Mouse (Mus musculus): ENCODE measurements around the gene Ccdc12.
A peak's percentile ranks its signal among the peaks of the same experiment; 100 is the strongest.

Ccdc12 gene

DNA sequence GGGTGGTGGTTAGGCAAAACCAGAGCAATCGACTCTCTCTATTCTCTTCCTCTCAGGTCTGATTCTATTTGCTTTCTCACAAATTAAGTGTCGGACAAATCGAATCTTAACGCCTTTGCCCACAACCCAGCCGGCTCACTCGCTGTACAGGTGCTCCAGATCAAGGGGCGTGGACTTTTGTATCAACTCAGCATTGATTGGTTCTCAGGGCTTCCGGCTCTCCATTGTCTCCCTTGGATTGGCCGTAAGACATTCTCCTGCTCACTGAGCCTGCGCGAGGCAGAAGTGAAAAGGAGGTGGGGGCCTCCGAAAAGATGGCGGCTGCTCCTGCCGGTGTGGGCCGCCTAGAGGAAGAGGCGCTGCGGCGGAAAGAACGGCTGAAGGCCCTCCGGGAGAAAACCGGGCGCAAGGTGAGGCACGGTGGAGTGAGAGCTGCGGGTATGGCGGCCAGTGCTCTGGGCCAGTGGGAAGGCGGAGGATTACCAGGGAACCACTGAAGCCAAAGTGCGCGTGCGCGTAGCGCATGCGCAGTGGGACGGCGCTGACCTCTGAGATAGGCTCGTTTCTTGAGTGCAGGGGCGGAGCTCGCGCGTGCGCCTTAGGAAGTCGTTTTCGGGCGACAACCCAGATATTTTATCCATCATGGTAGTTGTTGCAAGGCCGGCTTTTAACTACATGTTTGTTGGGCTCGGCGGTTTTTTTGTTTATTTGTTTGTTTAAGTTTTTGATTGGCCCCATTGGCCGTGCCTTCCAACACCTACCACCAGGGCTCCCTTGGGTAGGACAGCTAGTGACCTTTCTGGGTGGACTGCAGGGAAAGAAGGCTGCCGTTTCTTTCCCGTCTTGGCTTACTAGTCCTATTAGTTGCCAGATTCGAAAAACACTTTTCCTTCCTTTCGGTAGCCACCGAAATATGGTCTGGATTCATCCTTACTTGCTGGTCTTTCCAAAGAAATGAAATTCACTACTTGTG lies at the start of gene Ccdc12:
Gene Ccdc12, plus strand, starts transcription at position 255 of the 973 bp plus-strand sequence.
- DNase-seq (ENCODE audit: low spot score in 2 of 2) = peak; percentile 98

DNA sequence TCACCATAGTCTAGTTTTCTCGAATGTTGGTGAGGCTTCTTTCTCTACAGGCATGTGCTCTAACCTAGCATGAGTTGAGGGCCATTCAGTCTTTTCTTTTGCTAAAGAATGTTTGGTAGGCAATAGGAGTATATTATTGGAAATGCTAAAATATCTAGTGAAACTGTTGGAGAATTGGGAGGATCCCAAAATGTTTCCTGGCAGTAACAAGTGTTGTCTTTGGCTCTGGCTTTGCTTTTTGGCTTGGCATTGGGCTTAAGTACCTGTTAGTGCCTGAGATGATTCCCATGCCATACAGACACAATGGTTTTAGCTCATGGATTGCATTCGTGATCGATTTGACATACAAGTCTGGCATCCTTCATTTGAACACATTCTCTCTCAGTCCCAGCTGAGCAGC lies 44.8 kb upstream of the Ccdc12 start:
- no peak for DNase-seq (ENCODE audit: low spot score in 2 of 2)

DNA sequence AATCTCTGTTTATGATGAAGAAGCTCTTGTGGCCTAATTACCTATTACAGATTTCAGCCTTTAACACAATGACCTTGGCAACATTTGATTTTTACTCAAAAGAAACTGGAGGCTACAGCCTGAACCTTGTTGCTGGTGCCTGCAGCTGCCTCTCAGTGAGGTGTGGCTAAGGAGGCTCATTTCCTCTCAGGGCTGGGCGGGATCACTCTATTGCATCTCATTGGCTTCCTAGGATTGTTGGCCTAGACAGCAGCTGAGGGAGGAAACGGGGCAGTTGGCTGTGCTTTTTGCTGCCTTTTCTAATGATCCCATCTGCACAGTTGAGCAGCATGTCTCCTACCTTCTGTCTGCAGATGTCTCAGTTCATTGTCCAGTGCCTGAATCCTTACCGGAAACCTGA lies 39.2 kb upstream of the Ccdc12 start:
- DNase-seq (ENCODE audit: low spot score in 2 of 2) = peak; percentile 27 to 53

DNA sequence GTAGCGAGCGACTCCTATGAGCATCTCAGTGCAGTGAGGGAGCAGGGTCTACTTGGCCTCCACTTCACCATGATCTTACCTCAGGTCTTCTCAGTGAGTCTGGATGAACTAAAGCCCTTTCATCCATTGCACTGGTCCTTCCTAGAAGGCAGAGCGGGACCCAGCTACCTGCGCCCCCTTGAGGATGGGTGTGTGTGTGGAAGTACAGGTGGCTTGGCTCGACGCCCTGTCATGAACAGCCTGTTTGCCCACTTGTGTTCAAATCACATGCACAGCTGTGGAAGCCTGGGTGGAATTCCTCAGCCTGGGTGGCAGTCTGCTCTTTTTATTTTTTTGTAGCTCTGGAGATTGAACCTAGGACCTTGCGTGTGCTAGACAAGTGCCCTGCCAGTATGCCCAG lies 36.1 kb upstream of the Ccdc12 start:
- no peak for DNase-seq (ENCODE audit: low spot score in 2 of 2)

DNA sequence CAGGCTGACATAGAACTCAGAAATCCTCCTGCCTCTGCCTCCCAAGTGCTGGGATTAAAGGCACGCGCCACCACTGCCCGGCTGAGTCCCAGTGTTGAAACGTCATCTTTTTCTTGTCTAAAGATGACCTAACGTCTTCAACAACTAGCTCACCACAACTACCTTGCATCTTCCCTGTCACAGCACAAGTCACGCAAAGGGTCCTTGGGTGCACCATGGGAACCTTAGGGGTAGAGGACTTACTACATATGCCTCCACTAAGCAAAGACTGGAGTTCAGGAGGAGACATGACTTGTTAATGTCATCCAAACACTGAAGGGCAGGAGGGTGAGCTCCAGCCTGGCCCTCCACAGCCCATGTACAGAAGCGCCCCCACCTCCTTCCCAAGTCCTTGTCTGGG lies 35.6 kb upstream of the Ccdc12 start:
- no peak for DNase-seq (ENCODE audit: low spot score in 2 of 2)

DNA sequence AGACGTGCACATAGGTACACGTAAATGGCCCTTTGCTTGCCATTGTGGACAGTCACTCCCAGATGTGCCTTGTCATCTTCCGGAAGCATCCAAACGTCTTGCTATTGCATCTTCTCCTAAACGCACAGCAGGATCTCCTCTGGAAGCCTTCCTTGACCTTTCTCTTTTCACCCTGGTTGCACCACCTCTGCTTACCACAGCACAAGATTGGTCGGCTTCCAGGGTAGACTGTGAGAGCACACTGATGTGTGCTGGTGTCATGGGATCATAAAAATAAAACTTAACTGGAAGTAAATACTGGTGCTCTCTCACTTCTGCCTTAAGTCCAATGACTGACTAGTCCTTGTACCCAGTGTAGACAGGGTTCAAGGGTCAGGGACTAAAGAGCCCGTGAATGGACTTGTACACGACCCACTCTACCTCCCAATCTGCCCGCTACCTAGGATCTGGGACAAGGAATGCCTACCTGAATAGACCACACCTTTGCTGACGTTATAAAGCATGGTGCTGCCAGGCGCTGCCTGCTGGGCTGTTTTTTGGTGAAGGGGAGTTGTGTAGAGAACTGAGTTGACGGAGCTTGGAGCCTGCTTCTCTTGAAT lies 33.6 kb upstream of the Ccdc12 start:
- DNase-seq (ENCODE audit: low spot score in 2 of 2) = no peak

DNA sequence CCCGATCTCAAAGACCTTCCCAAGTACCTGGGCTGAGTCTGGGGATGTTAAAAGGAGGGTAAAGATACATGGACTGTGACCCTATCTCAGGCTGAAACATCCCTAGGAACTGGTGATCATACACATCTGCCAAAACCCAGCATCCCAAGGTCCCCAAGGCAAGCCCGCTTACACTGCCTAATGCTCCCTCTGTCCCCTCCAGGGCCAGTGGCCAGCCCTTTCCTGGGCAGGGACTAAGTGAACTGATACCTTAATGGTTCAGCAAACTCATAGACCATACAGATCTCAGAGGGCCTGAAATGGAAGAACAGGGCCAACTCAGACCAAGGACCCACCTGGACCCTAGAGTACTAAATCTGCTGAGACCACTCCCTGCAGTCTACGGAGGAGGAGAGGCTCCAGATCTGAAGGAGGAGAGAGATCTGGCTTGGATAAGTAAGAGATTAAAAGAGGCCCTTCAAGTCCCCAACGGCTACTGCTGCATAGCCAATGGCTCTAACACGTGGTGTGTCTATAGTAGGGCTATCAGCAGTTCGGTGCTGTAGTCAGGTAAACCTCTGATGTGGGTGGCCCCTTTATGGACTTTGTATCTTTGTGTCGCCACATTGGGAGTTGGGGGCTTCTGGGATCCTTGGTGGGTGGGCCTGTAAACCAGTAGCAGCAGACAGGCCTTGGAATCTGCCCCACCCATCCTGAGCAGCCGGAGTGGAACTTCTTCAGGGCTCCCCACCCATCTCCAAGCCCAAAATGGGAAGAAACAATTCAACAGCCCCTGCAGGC lies 32.7 kb upstream of the Ccdc12 start:
- DNase-seq (ENCODE audit: low spot score in 2 of 2) = no peak

DNA sequence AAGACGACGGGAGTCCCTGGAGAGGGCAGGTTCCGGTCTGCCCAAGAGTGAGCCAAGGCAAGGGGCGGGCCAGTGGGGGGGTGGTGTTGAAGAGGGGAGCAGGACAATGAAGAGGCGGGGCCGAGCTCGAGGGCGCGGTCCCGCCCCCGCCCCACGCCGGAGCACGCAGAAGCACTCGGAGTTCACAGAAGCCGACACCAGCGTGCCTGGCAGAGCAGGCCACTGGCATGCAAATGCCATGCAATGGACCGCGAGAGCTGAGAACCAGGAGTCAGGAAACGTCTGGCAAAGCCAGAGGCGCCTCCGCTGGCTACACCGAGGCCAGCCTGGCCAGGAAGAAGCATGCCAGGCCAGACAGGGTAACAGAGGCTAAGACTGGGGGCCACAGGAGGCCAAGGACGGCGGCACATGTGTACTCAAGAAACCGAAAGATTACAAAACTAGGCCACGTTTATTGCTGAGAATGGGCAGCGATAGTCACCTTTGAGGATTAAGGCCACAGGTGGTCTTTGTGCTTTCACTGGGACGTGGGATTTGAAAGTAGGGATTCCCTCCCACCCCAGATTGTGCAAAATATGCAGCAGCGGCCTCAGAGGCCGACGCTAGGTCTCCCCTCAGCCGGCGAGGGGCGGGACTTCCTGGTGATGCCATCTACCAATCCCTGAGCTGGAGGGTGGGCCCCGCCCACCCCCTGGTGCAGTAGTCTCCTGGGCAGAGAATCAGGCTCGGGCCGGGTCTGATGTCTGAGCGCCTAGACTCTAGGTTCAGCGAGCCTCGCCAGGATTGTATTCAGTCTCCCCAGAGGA lies 31.7 kb upstream of the Ccdc12 start, which contains the start of gene Nradd:
Gene Nradd, minus strand, starts transcription at position 92 of the 806 bp plus-strand sequence.
- peak; percentile 85 to 88 for DNase-seq (ENCODE audit: low spot score in 2 of 2)

DNA sequence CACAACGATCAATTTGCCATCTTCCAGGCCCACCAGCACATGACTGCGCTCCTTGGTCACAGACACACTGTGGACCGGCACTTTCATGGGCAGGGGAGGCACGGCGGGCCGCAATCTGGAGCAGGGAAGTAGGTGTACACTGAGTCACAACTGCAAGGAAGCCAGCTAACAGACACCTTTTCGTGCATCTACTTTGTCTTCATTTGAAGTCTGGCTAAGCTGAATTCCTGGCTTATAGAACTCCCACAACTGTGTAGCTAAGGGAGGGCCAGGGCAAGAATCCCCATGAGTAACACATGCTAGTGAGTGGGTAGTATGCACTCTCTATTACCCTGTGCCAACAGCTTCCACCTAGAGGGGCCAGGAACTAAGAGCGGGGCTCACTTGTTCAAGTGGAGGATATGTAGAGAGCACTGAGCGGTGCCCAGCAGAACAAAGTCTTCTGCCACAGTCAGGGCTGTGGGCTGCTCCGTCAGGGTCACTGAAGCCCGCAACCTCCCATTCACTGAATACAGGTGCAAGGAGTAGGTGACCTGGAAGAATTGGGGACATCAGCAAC lies 30.9 kb upstream of the Ccdc12 start:
- no peak for DNase-seq (ENCODE audit: low spot score in 2 of 2)

DNA sequence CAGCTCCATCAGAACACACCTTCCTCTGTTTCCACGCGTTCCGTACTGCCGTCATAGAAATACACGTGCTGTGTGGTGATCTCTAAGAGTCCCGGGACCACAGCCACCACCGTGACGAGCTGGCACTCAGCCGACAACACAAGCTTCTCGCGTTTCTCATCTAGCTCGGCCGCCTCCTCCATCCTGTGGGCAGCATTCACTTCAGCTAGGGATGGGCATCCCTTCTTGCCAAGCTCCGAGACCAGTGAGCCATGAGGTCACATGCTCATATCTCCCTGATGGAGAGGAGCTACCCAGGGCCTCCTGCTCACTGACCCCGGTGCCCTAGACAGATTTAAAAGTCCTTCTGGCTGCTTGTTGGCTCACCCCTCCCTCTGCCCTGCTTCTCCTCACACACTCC lies 26.1 kb upstream of the Ccdc12 start:
- DNase-seq (ENCODE audit: low spot score in 2 of 2) = no peak

DNA sequence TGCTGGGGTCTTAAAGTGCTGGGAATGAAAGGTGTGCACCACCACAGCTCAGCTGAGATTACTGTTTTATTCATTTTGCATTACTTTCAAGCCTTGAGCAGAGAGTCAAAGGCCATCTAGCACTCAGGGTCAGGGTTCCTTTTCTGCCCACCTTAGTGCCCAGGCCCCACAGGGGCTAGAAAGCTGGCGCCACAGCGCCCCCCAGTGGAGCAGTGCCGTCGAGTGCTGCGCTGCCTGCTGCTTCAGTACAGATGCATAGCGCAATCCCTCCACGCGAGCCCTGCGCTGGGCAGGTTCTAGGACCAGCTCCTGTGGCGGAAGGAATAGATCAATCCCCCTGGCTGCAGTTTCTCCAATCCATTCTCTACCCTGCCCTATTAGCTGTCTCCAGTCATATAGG lies 25.1 kb upstream of the Ccdc12 start:
- DNase-seq (ENCODE audit: low spot score in 2 of 2) = no peak

DNA sequence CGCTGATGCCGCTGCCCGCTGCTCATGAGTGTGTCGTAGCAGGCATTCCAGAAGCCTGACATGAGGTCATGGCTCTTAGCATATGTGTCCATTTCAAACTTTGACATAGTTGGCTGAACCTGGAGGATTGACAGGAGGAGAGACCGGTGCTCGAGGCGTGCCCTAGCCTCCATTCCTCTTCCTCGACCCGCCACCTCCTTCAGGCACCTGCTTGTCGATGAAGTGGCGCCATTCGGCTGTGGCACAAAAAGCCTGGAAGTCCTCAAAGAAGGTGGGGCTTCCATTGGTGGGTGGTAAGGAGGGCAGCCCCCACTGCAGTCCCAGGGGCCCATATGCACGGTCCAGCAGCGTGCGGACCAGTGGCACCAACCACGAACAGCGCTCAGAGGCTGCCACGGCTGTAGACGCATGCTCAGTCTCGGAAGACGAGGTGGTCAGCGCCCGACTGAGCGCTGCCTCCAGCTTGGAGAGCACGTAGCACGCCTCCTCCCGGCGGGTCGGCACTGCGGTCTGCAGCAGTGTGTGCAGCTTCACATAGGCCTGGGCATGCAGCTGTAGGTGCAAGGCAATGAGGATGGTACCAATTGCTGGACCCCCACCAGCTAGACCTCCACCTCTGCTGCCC lies 24.5 kb upstream of the Ccdc12 start:
- DNase-seq (ENCODE audit: low spot score in 2 of 2) = no peak

DNA sequence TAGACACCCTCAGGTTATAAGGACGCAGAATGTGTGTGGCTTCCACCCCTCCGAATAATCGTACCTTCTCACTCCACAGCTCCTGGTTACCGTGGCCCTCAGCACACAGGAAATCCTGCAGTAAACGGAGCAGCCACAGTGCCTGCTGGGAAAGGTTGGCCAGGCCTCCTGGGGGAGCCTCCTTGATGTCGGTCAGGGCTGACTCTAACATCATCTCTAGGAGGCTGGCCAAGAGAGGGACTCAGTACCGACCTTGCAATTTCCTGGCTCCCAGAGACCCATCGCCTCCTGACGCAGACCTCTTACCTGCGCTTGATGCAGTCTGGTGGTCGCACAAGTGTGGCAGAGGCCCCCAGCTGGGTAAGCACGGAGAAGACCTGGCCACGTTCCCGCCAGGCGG lies 23.6 kb upstream of the Ccdc12 start:
- no peak for DNase-seq (ENCODE audit: low spot score in 2 of 2)

DNA sequence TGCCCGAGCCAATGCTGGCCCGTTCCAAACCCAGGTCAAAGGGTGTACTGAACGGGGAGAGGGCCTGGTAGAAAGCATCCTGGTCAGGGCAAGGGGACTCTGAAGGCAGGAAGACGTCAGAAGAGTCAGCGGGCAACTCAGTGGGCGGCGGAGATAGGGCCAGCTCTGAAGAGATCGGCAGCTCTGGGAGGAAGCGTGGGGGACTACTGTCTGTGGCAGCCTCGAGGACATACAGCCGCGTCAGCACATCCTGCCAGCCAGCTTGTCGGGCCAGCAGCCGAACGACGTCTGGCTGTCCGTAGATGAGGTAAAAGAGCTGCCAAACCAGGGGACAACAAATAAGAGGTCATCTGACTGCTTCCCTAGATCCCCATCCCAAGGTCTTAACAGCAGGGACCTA lies 22.4 kb upstream of the Ccdc12 start:
- DNase-seq (ENCODE audit: low spot score in 2 of 2) = no peak

DNA sequence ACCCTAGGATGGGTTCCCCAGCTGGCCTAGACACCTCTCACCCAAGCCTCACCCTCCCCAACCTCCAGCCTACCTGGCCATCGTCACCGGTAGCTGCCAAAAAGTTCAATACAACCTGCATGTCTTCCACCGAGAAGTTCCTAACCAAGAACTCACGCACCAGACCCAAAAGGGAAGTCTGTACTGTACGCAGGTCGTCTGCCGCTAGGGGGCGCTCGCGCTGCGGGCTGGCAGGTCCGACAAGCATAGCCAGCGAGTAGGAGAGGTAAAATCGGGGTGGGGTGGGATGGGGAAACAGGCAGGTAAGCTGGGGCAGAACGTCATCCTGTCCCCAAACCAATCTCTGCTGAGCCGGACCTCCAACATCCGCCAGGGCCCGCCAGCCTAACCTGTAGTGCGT lies 21.1 kb upstream of the Ccdc12 start:
- DNase-seq (ENCODE audit: low spot score in 2 of 2) = peak; percentile 55 to 77

DNA sequence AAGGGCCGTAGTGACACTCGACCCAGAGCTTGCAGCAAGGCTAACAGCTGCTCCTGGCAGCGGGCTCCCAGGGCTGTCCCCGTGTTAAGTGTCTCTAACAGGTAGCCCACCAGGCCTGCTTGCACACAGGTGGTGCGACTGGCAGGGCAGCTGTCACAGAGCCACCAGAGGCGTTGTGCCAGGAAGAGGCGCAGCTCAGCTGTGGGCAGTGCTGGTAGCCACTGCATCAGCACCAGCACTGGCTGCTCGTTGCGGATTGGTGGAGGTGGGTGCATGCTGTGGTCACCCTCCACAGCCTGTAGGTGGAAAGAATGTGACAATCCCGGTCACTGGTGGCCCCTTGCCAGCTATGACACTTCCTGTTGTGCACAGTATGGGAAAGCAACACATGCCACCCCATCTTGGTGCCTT lies 17.7 kb upstream of the Ccdc12 start:
- DNase-seq (ENCODE audit: low spot score in 2 of 2) = no peak

DNA sequence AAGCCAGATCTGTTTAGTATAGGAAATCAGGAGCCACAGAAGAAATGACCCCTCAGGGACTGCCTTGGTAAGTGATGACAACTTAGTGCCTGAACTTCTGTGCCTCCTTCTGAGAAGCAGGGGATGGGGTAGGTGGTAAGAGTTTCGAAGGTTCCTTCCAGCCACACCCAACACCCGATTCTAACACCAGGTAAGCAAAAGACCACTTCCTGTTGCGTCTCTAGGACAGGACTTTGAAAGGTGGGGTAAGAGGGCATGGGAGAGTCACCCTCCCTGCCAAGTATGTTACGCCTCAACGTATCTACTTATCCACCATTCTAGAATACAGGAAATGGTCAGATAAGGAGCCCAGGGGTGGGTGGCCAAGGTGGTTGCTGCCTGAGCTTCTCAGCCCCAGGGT lies 15.3 kb upstream of the Ccdc12 start:
- DNase-seq (ENCODE audit: low spot score in 2 of 2) = no peak

DNA sequence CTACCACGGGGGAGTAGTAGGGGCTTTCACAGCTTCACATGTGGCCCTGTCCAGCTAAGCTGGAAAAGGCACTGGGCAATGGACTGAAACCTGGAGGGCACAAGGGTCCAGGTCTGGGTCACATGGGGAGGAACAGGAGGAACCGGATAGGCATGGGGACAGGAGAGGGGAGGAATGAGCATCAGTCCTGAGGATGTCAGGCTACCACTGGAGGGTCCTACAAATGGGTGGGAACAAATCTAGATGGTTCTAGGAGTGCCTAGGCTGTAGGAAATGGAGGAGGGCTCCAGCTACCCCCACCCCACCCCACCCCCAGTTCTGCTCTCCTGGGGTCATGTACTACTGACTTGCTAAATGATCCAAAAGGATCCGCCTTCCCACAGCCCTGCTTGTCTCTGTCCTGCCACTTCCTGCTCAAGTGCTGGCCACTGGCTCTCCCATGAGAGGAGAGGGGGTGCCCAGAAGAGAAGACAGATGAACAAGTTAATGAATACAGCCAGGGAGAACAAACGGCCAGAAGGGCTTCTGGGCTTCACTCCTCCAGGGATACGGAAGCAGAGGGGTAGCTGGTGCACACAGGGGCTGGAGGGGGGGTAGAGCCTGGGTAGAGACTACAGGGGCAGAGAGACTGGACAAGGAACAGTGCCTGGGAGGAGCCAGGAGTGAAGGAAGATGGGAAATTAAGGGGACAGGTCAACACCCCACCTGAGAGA lies 13.3 kb upstream of the Ccdc12 start:
- DNase-seq (ENCODE audit: low spot score in 2 of 2) = no peak

DNA sequence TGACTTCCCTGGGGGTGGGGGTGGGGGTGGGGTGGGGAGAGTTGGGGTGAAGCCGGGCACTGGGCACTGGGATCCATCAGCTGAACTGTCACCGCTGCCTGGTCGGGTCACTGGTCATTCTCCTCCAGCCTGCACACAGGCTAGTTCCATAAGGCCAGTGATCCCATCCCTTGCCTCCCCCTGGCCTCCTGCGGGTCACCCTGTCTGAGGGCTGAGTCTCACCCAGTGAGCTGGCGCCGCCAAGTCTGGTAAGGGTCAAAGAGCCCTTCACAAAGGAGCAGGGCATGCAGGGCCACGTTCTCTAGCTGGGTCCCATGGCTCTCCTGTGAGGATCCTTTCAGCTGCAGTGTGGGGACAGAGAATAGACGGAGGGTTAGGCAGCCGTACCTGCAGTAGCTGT lies 12.5 kb upstream of the Ccdc12 start:
- no peak for DNase-seq (ENCODE audit: low spot score in 2 of 2)

DNA sequence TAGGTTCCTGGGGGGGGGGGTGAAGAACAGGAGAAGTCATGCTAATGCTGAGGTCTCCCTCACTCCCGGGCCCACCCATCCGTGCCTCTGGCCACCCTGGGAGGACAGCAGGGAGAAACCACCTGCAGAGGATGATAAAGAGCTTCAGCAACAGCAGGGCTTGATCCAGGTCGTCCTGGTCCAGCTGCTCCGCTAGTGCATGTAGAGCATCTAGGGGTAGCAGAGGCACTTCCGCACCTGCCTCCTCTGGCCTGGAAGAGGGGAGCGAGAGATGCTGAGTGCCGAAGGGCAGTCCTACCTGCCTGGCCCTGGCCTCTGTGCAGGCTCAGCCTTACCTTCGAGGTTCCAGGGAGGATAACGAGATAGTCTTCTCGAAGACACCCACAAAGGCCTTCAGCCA lies 12.0 kb upstream of the Ccdc12 start:
- DNase-seq (ENCODE audit: low spot score in 2 of 2) = no peak
